Mouse (Mus musculus) mesoderm, embryonic 11.5 days (tissue): ENCODE measurements at regions not wholly inside any gene's neighbourhood (a gene's known extent, or its start where the extent isn't known, plus 50 kb on each side); places are given as distances from the start of the nearest gene placed in this dataset.

Source experiments
- DNase-seq: peaks from one replicate; pipeline ENCODE4 v3.0.0-alpha.2; 2012; ENCODE audit warnings: low read depth, low spot score

- DNase-seq = no peak
These were observed 73.8 kb upstream of the Il15 start for GRCm38 (mm10) chr8:82476708-82477425.

DNA sequence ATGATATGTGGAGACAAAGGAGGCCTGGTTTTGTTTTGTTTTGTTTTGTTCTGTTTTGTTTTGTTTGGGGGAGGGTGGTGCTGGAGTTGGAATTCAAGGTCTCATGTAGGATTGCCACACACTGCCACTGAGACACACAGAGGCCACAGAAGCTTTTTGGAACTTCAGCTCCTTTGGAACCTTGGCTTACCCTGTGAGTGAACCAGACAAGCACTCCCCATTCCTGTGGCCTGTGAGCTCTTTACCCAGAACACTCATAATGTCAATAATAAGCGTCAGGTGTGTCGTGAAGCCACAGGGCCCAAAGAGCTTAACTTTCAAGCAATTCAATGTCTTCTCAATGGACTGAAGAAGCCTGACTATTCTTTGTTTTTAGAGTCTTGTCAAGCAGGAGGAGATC, 70.2 kb upstream of the Il15 start:
- DNase-seq = no peak

DNA sequence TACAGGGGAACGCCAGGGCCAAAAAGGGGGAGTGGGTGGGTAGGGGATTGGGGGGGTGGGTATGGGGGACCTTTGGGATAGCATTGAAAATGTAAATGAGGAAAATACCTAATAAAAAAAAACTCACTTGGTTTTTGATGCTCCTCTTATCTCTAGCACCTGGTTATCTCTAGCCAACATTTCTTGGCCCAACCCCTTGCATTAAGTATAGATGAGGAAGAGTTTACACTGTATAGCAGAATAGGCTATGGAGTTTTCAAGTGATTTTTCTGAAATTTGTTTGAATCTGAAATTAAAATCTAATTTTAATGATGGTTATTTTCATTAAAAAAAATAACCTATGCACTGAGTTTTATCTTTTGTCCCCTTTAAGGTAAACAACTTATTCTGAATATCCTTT, 68.8 kb upstream of the Il15 start:
- DNase-seq = no peak

- DNase-seq = no peak
These were observed 66.8 kb upstream of the Il15 start for GRCm38 (mm10) chr8:82469824-82470223.

- no peak for DNase-seq
These were observed 59.8 kb upstream of the Il15 start for GRCm38 (mm10) chr8:82462841-82463240.

- DNase-seq = no peak
These were observed 56.0 kb upstream of the Il15 start for GRCm38 (mm10) chr8:82459007-82459406.

DNA sequence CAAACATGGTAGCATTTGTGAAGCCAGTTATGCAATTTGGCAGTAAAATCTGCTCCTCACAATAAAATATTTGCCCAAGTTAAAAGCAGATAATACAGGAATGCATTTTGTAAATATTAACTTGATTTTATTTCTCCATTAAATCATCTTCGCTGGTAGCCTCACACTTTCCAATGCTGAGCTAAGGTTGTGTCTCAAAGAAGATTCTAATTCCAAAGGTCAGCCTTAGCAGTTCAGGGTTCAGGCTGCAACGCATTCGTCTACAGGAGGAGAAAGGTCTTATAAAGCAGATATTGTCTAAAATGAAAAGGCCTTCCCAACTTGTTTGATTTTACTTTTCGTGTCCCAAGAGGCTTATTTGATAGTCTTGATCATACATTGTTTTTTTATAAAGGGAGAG, 51.0 kb upstream of the Il15 start:
- DNase-seq = no peak
